Mouse (Mus musculus): ENCODE measurements around the gene Hnrnpll. TPM values are rescaled to one million over a fixed set of nuclear protein-coding genes. Genes with fewer than 3 reads are reported as not detected.
"Not testable (repeated sequence)": the region's sequence is repeated elsewhere in the genome, so short reads cannot be mapped to it uniquely, and the experiment has no call there.

The Hnrnpll gene
- polyA plus RNA-seq, 1 experiment from 2014 or later = 44.4 TPM

- Histone ChIP-seq H3K4me3 (ENCODE audit: low read length) (no peak overlapping the region), H3K4me1 (ENCODE audit: control insufficient read depth, insufficient read depth, low read length) (no peaks in the 10 kb centered on the region; the same call in 1 of the 2 replicates), H3K9me3 (replicated peaks; ENCODE audit: control insufficient read depth, low read length) (0 out of 2 replicates have a peak, but pooled peaks cover 2% of the 10 kb centered on the region), H3K36me3 (ENCODE audit: control insufficient read depth, insufficient read depth) (no peaks in the 10 kb centered on the region), H3K9ac (ENCODE audit: low read length) (no peak overlapping the region), H3K27ac (ENCODE audit: low read length) (no peak overlapping the region), H3K4me2 (ENCODE audit: low read depth, low read length) (no peak overlapping the region), H3K27me3 (ENCODE audit: control insufficient read depth, insufficient read depth, low read length) (0 out of 2 replicates have a peak, but pooled peaks cover 3% of the 10 kb centered on the region)
- no peak for ATAC-seq (replicated peaks; ENCODE audit: extremely low read depth, insufficient read depth, low FRiP score)
- whole genome bisulfite sequencing = 42% methylated on average over 12 of the region's 12 CpGs
Measured at GRCm38 (mm10) chr17:80017389-80017788, 44.7 kb downstream of the Hnrnpll start.

GRCm38 (mm10) chr17:80016400-80016799 is 45.7 kb downstream of the Hnrnpll start:
- not testable (repeated sequence) for H3K4me2 ChIP-seq (ENCODE audit: low read depth, low read length); H3K36me3 ChIP-seq (ENCODE audit: control insufficient read depth, insufficient read depth); H3K27ac ChIP-seq (ENCODE audit: low read length); H3K4me1 ChIP-seq (ENCODE audit: control insufficient read depth, insufficient read depth, low read length); H3K9me3 ChIP-seq (replicated peaks; ENCODE audit: control insufficient read depth, low read length); H3K9ac ChIP-seq (ENCODE audit: low read length); H3K27me3 ChIP-seq (ENCODE audit: control insufficient read depth, insufficient read depth, low read length); ATAC-seq (replicated peaks; ENCODE audit: extremely low read depth, insufficient read depth, low FRiP score); H3K4me3 ChIP-seq (ENCODE audit: low read length)
- WGBS = 89% methylated on average over 4 of the region's 4 CpGs

- no peaks in the 10 kb centered on the region; the same call in 1 of the 2 replicates for H3K4me1 ChIP-seq (ENCODE audit: control insufficient read depth, insufficient read depth, low read length)
- no peak overlapping the region for H3K9ac ChIP-seq (ENCODE audit: low read length)
- no peaks in the 10 kb centered on the region for H3K9me3 ChIP-seq (replicated peaks; ENCODE audit: control insufficient read depth, low read length)
- no peak overlapping the region for H3K4me3 ChIP-seq (ENCODE audit: low read length)
- H3K4me2 ChIP-seq (ENCODE audit: low read depth, low read length) = no peak overlapping the region
- 0 out of 2 replicates have a peak, but pooled peaks cover 3% of the 10 kb centered on the region for H3K27me3 ChIP-seq (ENCODE audit: control insufficient read depth, insufficient read depth, low read length)
- no peak overlapping the region for H3K27ac ChIP-seq (ENCODE audit: low read length)
- no peak for ATAC-seq (replicated peaks; ENCODE audit: extremely low read depth, insufficient read depth, low FRiP score)
- H3K36me3 ChIP-seq (ENCODE audit: control insufficient read depth, insufficient read depth) = no peaks in the 10 kb centered on the region
- WGBS = 62% methylated on average over 8 of the region's 8 CpGs
Measured at GRCm38 (mm10) chr17:80014361-80014809, 47.7 kb downstream of the Hnrnpll start.

GRCm38 (mm10) chr17:80009926-80010325 is 52.2 kb downstream of the Hnrnpll start:
- no peaks in the 10 kb centered on the region for H3K36me3 ChIP-seq (ENCODE audit: control insufficient read depth, insufficient read depth)
- no peak for ATAC-seq (replicated peaks; ENCODE audit: extremely low read depth, insufficient read depth, low FRiP score)
- no peak overlapping the region for H3K4me2 ChIP-seq (ENCODE audit: low read depth, low read length)
- H3K4me1 ChIP-seq (ENCODE audit: control insufficient read depth, insufficient read depth, low read length) = peaks cover 15% of the 10 kb centered on the region
- H3K4me3 ChIP-seq (ENCODE audit: low read length) = no peak overlapping the region
- no peak overlapping the region for H3K9ac ChIP-seq (ENCODE audit: low read length)
- 48% methylated on average over 15 of the region's 15 CpGs for WGBS
- H3K9me3 ChIP-seq (replicated peaks; ENCODE audit: control insufficient read depth, low read length) = no peaks in the 10 kb centered on the region
- no peak overlapping the region for H3K27ac ChIP-seq (ENCODE audit: low read length)
- H3K27me3 ChIP-seq (ENCODE audit: control insufficient read depth, insufficient read depth, low read length) = 0 out of 2 replicates have a peak, but pooled peaks cover 3% of the 10 kb centered on the region

- ATAC-seq (replicated peaks; ENCODE audit: extremely low read depth, insufficient read depth, low FRiP score) = peak; percentile 80
- Histone ChIP-seq H3K36me3 (ENCODE audit: control insufficient read depth, insufficient read depth) (no peaks in the 10 kb centered on the region), H3K9me3 (replicated peaks; ENCODE audit: control insufficient read depth, low read length) (no peaks in the 10 kb centered on the region), H3K27ac (ENCODE audit: low read length) (peak overlapping the region; percentile 86), H3K4me2 (ENCODE audit: low read depth, low read length) (peak overlapping the region; percentile 37; the same call in 1 of the 2 replicates), H3K9ac (ENCODE audit: low read length) (peak overlapping the region; percentile 55), H3K4me3 (ENCODE audit: low read length) (no peak overlapping the region), H3K27me3 (ENCODE audit: control insufficient read depth, insufficient read depth, low read length) (0 out of 2 replicates have a peak, but pooled peaks cover 3% of the 10 kb centered on the region), H3K4me1 (ENCODE audit: control insufficient read depth, insufficient read depth, low read length) (peaks cover 20% of the 10 kb centered on the region)
- 6% methylated on average over 5 of the region's 5 CpGs for WGBS
Measured at GRCm38 (mm10) chr17:80008847-80009246, 53.3 kb downstream of the Hnrnpll start.

- 39% methylated on average over 17 of the region's 17 CpGs for WGBS
- H3K9me3 ChIP-seq (replicated peaks; ENCODE audit: control insufficient read depth, low read length) = no peaks in the 10 kb centered on the region
- no peak overlapping the region for H3K4me3 ChIP-seq (ENCODE audit: low read length)
- no peaks in the 10 kb centered on the region for H3K27me3 ChIP-seq (ENCODE audit: control insufficient read depth, insufficient read depth, low read length)
- H3K9ac ChIP-seq (ENCODE audit: low read length) = no peak overlapping the region
- peak; percentile 56 for ATAC-seq (replicated peaks; ENCODE audit: extremely low read depth, insufficient read depth, low FRiP score)
- no peaks in the 10 kb centered on the region for H3K36me3 ChIP-seq (ENCODE audit: control insufficient read depth, insufficient read depth)
- H3K27ac ChIP-seq (ENCODE audit: low read length) = no peak overlapping the region
- peak overlapping the region; percentile 22; the same call in 1 of the 2 replicates for H3K4me2 ChIP-seq (ENCODE audit: low read depth, low read length)
- peaks cover 20% of the 10 kb centered on the region for H3K4me1 ChIP-seq (ENCODE audit: control insufficient read depth, insufficient read depth, low read length)
Measured at GRCm38 (mm10) chr17:80004345-80005239, 57.5 kb downstream of the Hnrnpll start.

- H3K4me2 ChIP-seq (ENCODE audit: low read depth, low read length); H3K4me3 ChIP-seq (ENCODE audit: low read length); H3K9me3 ChIP-seq (replicated peaks; ENCODE audit: control insufficient read depth, low read length); H3K27ac ChIP-seq (ENCODE audit: low read length); H3K9ac ChIP-seq (ENCODE audit: low read length); H3K36me3 ChIP-seq (ENCODE audit: control insufficient read depth, insufficient read depth); ATAC-seq (replicated peaks; ENCODE audit: extremely low read depth, insufficient read depth, low FRiP score); H3K27me3 ChIP-seq (ENCODE audit: control insufficient read depth, insufficient read depth, low read length): not testable (repeated sequence)
- 97% methylated on average over 3 of the region's 3 CpGs for WGBS
- H3K4me1 ChIP-seq (ENCODE audit: control insufficient read depth, insufficient read depth, low read length) = peaks cover 15% of the 10 kb centered on the region
Measured at GRCm38 (mm10) chr17:80003851-80004250, 58.3 kb downstream of the Hnrnpll start.

- Histone ChIP-seq H3K27me3 (ENCODE audit: control insufficient read depth, insufficient read depth, low read length) (no peaks in the 10 kb centered on the region), H3K4me1 (ENCODE audit: control insufficient read depth, insufficient read depth, low read length) (peaks cover 7% of the 10 kb centered on the region), H3K4me2 (ENCODE audit: low read depth, low read length) (no peak overlapping the region), H3K9ac (ENCODE audit: low read length) (no peak overlapping the region), H3K36me3 (ENCODE audit: control insufficient read depth, insufficient read depth) (no peaks in the 10 kb centered on the region), H3K27ac (ENCODE audit: low read length) (no peak overlapping the region), H3K9me3 (replicated peaks; ENCODE audit: control insufficient read depth, low read length) (no peaks in the 10 kb centered on the region), H3K4me3 (ENCODE audit: low read length) (no peak overlapping the region)
- ATAC-seq (replicated peaks; ENCODE audit: extremely low read depth, insufficient read depth, low FRiP score) = no peak
- 66% methylated on average over 3 of the region's 3 CpGs for WGBS
Measured at GRCm38 (mm10) chr17:80002385-80002852, 59.7 kb downstream of the Hnrnpll start.

GRCm38 (mm10) chr17:79999631-80000030 is 62.5 kb downstream of the Hnrnpll start:
- Histone ChIP-seq H3K27me3 (ENCODE audit: control insufficient read depth, insufficient read depth, low read length) (no peaks in the 10 kb centered on the region), H3K9ac (ENCODE audit: low read length) (no peak overlapping the region), H3K36me3 (ENCODE audit: control insufficient read depth, insufficient read depth) (no peaks in the 10 kb centered on the region), H3K4me2 (ENCODE audit: low read depth, low read length) (no peak overlapping the region), H3K4me1 (ENCODE audit: control insufficient read depth, insufficient read depth, low read length) (0 out of 2 replicates have a peak, but pooled peaks cover 2% of the 10 kb centered on the region), H3K4me3 (ENCODE audit: low read length) (no peak overlapping the region), H3K9me3 (replicated peaks; ENCODE audit: control insufficient read depth, low read length) (no peaks in the 10 kb centered on the region), H3K27ac (ENCODE audit: low read length) (no peak overlapping the region)
- no peak for ATAC-seq (replicated peaks; ENCODE audit: extremely low read depth, insufficient read depth, low FRiP score)
- WGBS = 92% methylated on average over 14 of the region's 14 CpGs

Measured in heart, embryonic 16.5 days (tissue).